Mouse (Mus musculus) erythroblast, adult 5-6 weeks (primary cell): ENCODE measurements around the gene Isoc2b. TPM values are rescaled to one million over a fixed set of nuclear protein-coding genes. Genes with fewer than 3 reads are reported as not detected.

Experiments
- total RNA-seq, 2 experiments: library from RNA; stranded (forward) in 1 of 2; stranded (reverse) in 1 of 2; fragments of 150-400 nt in 1 of 2; fragments of 200-764, 138-1000 nt in 1 of 2; gene quantifications; 2 replicates each; pipeline versions ENCODE4 v1.2.3 to v1.2.4; 2015 to 2017; ENCODE audit warnings: low replicate concordance in 2 of 2

Isoc2b gene
- total RNA-seq, 2 experiments from 2014 or later: 3.3 to 5.1 TPM

Other genes with a start within 250 kb of the Isoc2b start
Only the 30 nearest of the 33 such genes appear.
- gene Hspbp1, start 185.2 kb downstream of the Isoc2b start, total RNA-seq (2015; ENCODE audit: low replicate concordance): 5.0 and 8.3 TPM in 2 replicates
- gene Hspbp1, start 185.2 kb downstream of the Isoc2b start, total RNA-seq (2017; ENCODE audit: low replicate concordance): 3.1 and 9.1 TPM in 2 replicates
- not detected in 2 replicates for gene Brsk1, start 179.7 kb downstream of the Isoc2b start, total RNA-seq (2015; ENCODE audit: low replicate concordance)
- gene Brsk1, start 179.7 kb downstream of the Isoc2b start, total RNA-seq (2017; ENCODE audit: low replicate concordance): not detected in 2 replicates
- gene Tmem150b, start 145.0 kb downstream of the Isoc2b start, total RNA-seq (2015; ENCODE audit: low replicate concordance): 1.7 and 6.7 TPM in 2 replicates
- gene Tmem150b, start 145.0 kb downstream of the Isoc2b start, total RNA-seq (2017; ENCODE audit: low replicate concordance): 2.1 and 2.7 TPM in 2 replicates
- gene Kmt5c, start 130.1 kb downstream of the Isoc2b start, total RNA-seq (2015; ENCODE audit: low replicate concordance): 11.3 and 15.9 TPM in 2 replicates
- 32.0 and 42.2 TPM in 2 replicates for gene Kmt5c, start 130.1 kb downstream of the Isoc2b start, total RNA-seq (2017; ENCODE audit: low replicate concordance)
- gene Cox6b2, start 117.2 kb downstream of the Isoc2b start, total RNA-seq (2015; ENCODE audit: low replicate concordance): 33.2 and 44.4 TPM in 2 replicates
- 18.8 and 22.3 TPM in 2 replicates for gene Cox6b2, start 117.2 kb downstream of the Isoc2b start, total RNA-seq (2017; ENCODE audit: low replicate concordance)
- not detected in 2 replicates for gene Fam71e2, start 99.0 kb downstream of the Isoc2b start, total RNA-seq (2015; ENCODE audit: low replicate concordance)
- gene Fam71e2, start 99.0 kb downstream of the Isoc2b start, total RNA-seq (2017; ENCODE audit: low replicate concordance): not detected in 2 replicates
- not detected in 2 replicates for gene Il11, start 87.4 kb downstream of the Isoc2b start, total RNA-seq (2015; ENCODE audit: low replicate concordance)
- not detected in 2 replicates for gene Il11, start 87.4 kb downstream of the Isoc2b start, total RNA-seq (2017; ENCODE audit: low replicate concordance)
- gene Tmem190, start 87.3 kb downstream of the Isoc2b start, total RNA-seq (2015; ENCODE audit: low replicate concordance): not detected in 2 replicates
- not detected in 2 replicates for gene Tmem190, start 87.3 kb downstream of the Isoc2b start, total RNA-seq (2017; ENCODE audit: low replicate concordance)
- gene Tmem238, start 80.6 kb downstream of the Isoc2b start, total RNA-seq (2015; ENCODE audit: low replicate concordance): 4.0 and 7.5 TPM in 2 replicates
- 0.17 and 1.1 TPM in 2 replicates for gene Tmem238, start 80.6 kb downstream of the Isoc2b start, total RNA-seq (2017; ENCODE audit: low replicate concordance)
- 304 and 336 TPM in 2 replicates for gene Rpl28, start 77.4 kb downstream of the Isoc2b start, total RNA-seq (2015; ENCODE audit: low replicate concordance)
- gene Rpl28, start 77.4 kb downstream of the Isoc2b start, total RNA-seq (2017; ENCODE audit: low replicate concordance): 65.4 and 203 TPM in 2 replicates
- 167 and 232 TPM in 2 replicates for gene Ube2s, start 57.7 kb downstream of the Isoc2b start, total RNA-seq (2015; ENCODE audit: low replicate concordance)
- 97.4 and 134 TPM in 2 replicates for gene Ube2s, start 57.7 kb downstream of the Isoc2b start, total RNA-seq (2017; ENCODE audit: low replicate concordance)
- not detected in 2 replicates for gene Shisa7, start 25.6 kb downstream of the Isoc2b start, total RNA-seq (2015; ENCODE audit: low replicate concordance)
- gene Shisa7, start 25.6 kb downstream of the Isoc2b start, total RNA-seq (2017; ENCODE audit: low replicate concordance): not detected in 2 replicates
- gene Isoc2a, start 6.9 kb upstream of the Isoc2b start, total RNA-seq (2015; ENCODE audit: low replicate concordance): not detected in 2 replicates
- 2.4 and 3.2 TPM in 2 replicates for gene Isoc2a, start 6.9 kb upstream of the Isoc2b start, total RNA-seq (2017; ENCODE audit: low replicate concordance)
- not detected in 2 replicates for gene Gm36210, start 36.3 kb upstream of the Isoc2b start, total RNA-seq (2015; ENCODE audit: low replicate concordance)
- gene Gm36210, start 36.3 kb upstream of the Isoc2b start, total RNA-seq (2017; ENCODE audit: low replicate concordance): not detected in 2 replicates
- 1.7 and 2.3 TPM in 2 replicates for gene Zfp628, start 45.0 kb upstream of the Isoc2b start, total RNA-seq (2015; ENCODE audit: low replicate concordance)
- 1.5 and 2.0 TPM in 2 replicates for gene Zfp628, start 45.0 kb upstream of the Isoc2b start, total RNA-seq (2017; ENCODE audit: low replicate concordance)
- gene Nat14, start 51.8 kb upstream of the Isoc2b start, total RNA-seq (2015; ENCODE audit: low replicate concordance): 1.7 TPM in 1 of 2 replicates, not detected in the other
- gene Nat14, start 51.8 kb upstream of the Isoc2b start, total RNA-seq (2017; ENCODE audit: low replicate concordance): 2.5 TPM in 1 of 2 replicates, not detected in the other
- gene Ssc5d, start 55.5 kb upstream of the Isoc2b start, total RNA-seq (2015; ENCODE audit: low replicate concordance): not detected in 2 replicates
- 0.28 TPM in 1 of 2 replicates, not detected in the other for gene Ssc5d, start 55.5 kb upstream of the Isoc2b start, total RNA-seq (2017; ENCODE audit: low replicate concordance)
- gene Sbk2, start 94.1 kb upstream of the Isoc2b start, total RNA-seq (2015; ENCODE audit: low replicate concordance): not detected in 2 replicates
- not detected in 2 replicates for gene Sbk2, start 94.1 kb upstream of the Isoc2b start, total RNA-seq (2017; ENCODE audit: low replicate concordance)
- gene Sbk3, start 100.9 kb upstream of the Isoc2b start, total RNA-seq (2015; ENCODE audit: low replicate concordance): not detected in 2 replicates
- gene Sbk3, start 100.9 kb upstream of the Isoc2b start, total RNA-seq (2017; ENCODE audit: low replicate concordance): not detected in 2 replicates
- gene Zfp579, start 125.9 kb upstream of the Isoc2b start, total RNA-seq (2015; ENCODE audit: low replicate concordance): 1.3 TPM in 1 of 2 replicates, not detected in the other
- 0.84 and 1.4 TPM in 2 replicates for gene Zfp579, start 125.9 kb upstream of the Isoc2b start, total RNA-seq (2017; ENCODE audit: low replicate concordance)
- gene Zfp524, start 144.2 kb upstream of the Isoc2b start, total RNA-seq (2015; ENCODE audit: low replicate concordance): 4.6 and 10.2 TPM in 2 replicates
- gene Zfp524, start 144.2 kb upstream of the Isoc2b start, total RNA-seq (2017; ENCODE audit: low replicate concordance): 4.6 and 7.8 TPM in 2 replicates
- gene Fiz1, start 144.4 kb upstream of the Isoc2b start, total RNA-seq (2015; ENCODE audit: low replicate concordance): 6.7 and 9.2 TPM in 2 replicates
- gene Fiz1, start 144.4 kb upstream of the Isoc2b start, total RNA-seq (2017; ENCODE audit: low replicate concordance): 2.6 and 4.2 TPM in 2 replicates
- gene Gm44973, start 145.2 kb upstream of the Isoc2b start, total RNA-seq (2015; ENCODE audit: low replicate concordance): not detected in 2 replicates
- not detected in 2 replicates for gene Gm44973, start 145.2 kb upstream of the Isoc2b start, total RNA-seq (2017; ENCODE audit: low replicate concordance)
- 2.3 and 3.1 TPM in 2 replicates for gene Zfp865, start 150.1 kb upstream of the Isoc2b start, total RNA-seq (2015; ENCODE audit: low replicate concordance)
- gene Zfp865, start 150.1 kb upstream of the Isoc2b start, total RNA-seq (2017; ENCODE audit: low replicate concordance): 1.7 and 2.2 TPM in 2 replicates
- gene Ccdc106, start 150.3 kb upstream of the Isoc2b start, total RNA-seq (2015; ENCODE audit: low replicate concordance): not detected in 2 replicates
- not detected in 2 replicates for gene Ccdc106, start 150.3 kb upstream of the Isoc2b start, total RNA-seq (2017; ENCODE audit: low replicate concordance)
- not detected in 2 replicates for gene 4632433K11Rik, start 163.9 kb upstream of the Isoc2b start, total RNA-seq (2015; ENCODE audit: low replicate concordance)
- gene 4632433K11Rik, start 163.9 kb upstream of the Isoc2b start, total RNA-seq (2017; ENCODE audit: low replicate concordance): 0.60 TPM in 1 of 2 replicates, not detected in the other
- gene Zfp784, start 168.2 kb upstream of the Isoc2b start, total RNA-seq (2015; ENCODE audit: low replicate concordance): not detected in 2 replicates
- gene Zfp784, start 168.2 kb upstream of the Isoc2b start, total RNA-seq (2017; ENCODE audit: low replicate concordance): 0.84 TPM in 1 of 2 replicates, not detected in the other
- not detected in 2 replicates for gene Zfp580, start 181.3 kb upstream of the Isoc2b start, total RNA-seq (2015; ENCODE audit: low replicate concordance)
- 0.26 TPM in 1 of 2 replicates, not detected in the other for gene Zfp580, start 181.3 kb upstream of the Isoc2b start, total RNA-seq (2017; ENCODE audit: low replicate concordance)
- 42.3 and 45.8 TPM in 2 replicates for gene U2af2, start 191.9 kb upstream of the Isoc2b start, total RNA-seq (2015; ENCODE audit: low replicate concordance)
- 48.8 and 56.9 TPM in 2 replicates for gene U2af2, start 191.9 kb upstream of the Isoc2b start, total RNA-seq (2017; ENCODE audit: low replicate concordance)
- 42.2 and 42.5 TPM in 2 replicates for gene Epn1, start 210.0 kb upstream of the Isoc2b start, total RNA-seq (2015; ENCODE audit: low replicate concordance)
- 51.2 and 86.8 TPM in 2 replicates for gene Epn1, start 210.0 kb upstream of the Isoc2b start, total RNA-seq (2017; ENCODE audit: low replicate concordance)